Mouse (Mus musculus) small intestine, adult 2 months (tissue): Measurements from ENCODE around the gene Stk38.

ENCODE experiments used
- CTCF ChIP-seq: fragments of 200-500 bp; IDR thresholded peaks from 2 replicates; pipeline ENCODE4 v1.5.1; 2012; ENCODE audit warnings: low read depth, mild to moderate bottlenecking, control low read depth, inconsistent platforms, low read length, moderate library complexity, mixed read lengths; ENCODE audit not compliant: insufficient replicate concordance, insufficient read length; ENCODE audit errors: extremely low read depth
- POLR2A ChIP-seq: fragments of 200-500 bp; IDR thresholded peaks from 2 replicates; pipeline ENCODE4 v1.6.1; 2012; ENCODE audit warnings: low read depth, mild to moderate bottlenecking, control low read depth, inconsistent platforms, low read length, moderate library complexity

DNA sequence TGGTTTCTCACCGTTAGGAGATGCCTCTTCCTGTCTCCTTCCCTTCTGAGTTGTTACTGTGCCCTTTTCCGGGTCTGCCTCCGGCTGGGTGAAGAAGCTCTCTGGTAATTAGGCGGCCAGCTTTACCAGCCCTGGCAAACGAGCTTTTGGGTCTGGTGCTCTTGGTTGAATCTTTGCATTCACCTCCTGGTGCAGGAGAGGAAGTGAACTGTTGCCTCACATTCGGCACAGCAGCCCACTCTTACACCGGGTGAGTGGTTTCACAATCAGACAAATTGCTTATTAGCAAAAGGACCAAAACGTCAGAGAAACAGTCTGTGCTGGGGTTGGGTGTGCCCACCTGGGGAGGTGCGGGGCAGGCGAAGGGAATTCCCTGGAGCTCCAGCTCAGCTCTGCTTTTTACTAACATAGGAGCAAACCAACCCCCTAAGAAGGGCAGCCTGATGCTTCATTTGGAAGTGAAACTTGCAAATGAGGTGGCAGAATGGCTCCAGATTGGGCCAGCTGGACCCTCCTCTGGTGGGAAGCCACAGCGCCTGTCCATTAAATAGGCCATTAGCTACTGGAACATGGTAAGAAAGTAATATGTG, 40.7 kb downstream of the Stk38 start:
- no peak for TF ChIP-seq POLR2A
- TF ChIP-seq CTCF = no peak
